Mouse (Mus musculus): ENCODE measurements at regions not wholly inside any gene's neighbourhood (a gene's known extent, or its start where the extent isn't known, plus 50 kb on each side); places are given as distances from the start of the nearest gene placed in this dataset.

- Histone ChIP-seq H3K9ac (replicated peaks) (no peak overlapping the region), H3K27ac (replicated peaks) (no peak overlapping the region), H3K9me3 (no peaks in the 10 kb centered on the region), H3K27me3 (no peaks in the 10 kb centered on the region), H3K4me3 (no peak overlapping the region), H3K4me2 (replicated peaks) (no peak overlapping the region), H3K4me1 (peaks cover 9% of the 10 kb centered on the region), H3K36me3 (no peaks in the 10 kb centered on the region)
- 52% methylated on average over 3 of the region's 3 CpGs for WGBS
- peak; percentile 35; the same call in 1 of the 2 replicates for ATAC-seq (replicated peaks)
Observed at GRCm38 (mm10) chr2:103872277-103872636, 74.8 kb upstream of the Caprin1 start.

GRCm38 (mm10) chr2:103873381-103873780, 75.9 kb upstream of the Caprin1 start:
- Histone ChIP-seq H3K27ac (replicated peaks) (no peak overlapping the region), H3K36me3 (no peaks in the 10 kb centered on the region), H3K9ac (replicated peaks) (no peak overlapping the region), H3K9me3 (no peaks in the 10 kb centered on the region), H3K4me1 (peaks cover 9% of the 10 kb centered on the region), H3K4me2 (replicated peaks) (no peak overlapping the region), H3K27me3 (no peaks in the 10 kb centered on the region), H3K4me3 (no peak overlapping the region)
- no peak for ATAC-seq (replicated peaks)
- 91% methylated on average over 6 of the region's 6 CpGs for WGBS

DNA sequence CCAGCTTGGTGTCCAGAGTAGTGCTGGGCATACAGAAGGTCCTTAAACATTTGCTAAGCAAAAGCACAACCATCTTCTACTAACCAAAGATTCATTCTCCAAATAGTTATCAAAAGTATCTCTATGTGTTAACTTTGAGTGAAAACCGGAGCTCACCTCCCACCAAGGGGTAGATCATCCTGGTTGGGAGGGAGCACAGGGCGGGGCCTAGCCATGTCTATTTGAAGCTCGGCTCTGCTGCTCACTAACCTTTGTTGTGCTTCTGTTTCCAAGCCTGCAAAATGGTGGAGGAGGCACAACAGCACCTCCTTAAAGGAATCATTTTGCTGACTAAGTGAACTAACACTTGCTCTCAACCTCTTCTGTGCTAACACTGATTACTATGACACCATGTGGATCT, 77.0 kb upstream of the Caprin1 start:
- no peak overlapping the region for H3K9ac ChIP-seq (replicated peaks)
- no peaks in the 10 kb centered on the region for H3K27me3 ChIP-seq
- no peak overlapping the region for H3K27ac ChIP-seq (replicated peaks)
- H3K4me3 ChIP-seq: no peak overlapping the region
- WGBS: 62% methylated on average over 3 of the region's 3 CpGs
- no peaks in the 10 kb centered on the region for H3K36me3 ChIP-seq
- H3K4me1 ChIP-seq: peaks cover 9% of the 10 kb centered on the region
- no peaks in the 10 kb centered on the region for H3K9me3 ChIP-seq
- no peak overlapping the region for H3K4me2 ChIP-seq (replicated peaks)
- no peak for ATAC-seq (replicated peaks)

DNA sequence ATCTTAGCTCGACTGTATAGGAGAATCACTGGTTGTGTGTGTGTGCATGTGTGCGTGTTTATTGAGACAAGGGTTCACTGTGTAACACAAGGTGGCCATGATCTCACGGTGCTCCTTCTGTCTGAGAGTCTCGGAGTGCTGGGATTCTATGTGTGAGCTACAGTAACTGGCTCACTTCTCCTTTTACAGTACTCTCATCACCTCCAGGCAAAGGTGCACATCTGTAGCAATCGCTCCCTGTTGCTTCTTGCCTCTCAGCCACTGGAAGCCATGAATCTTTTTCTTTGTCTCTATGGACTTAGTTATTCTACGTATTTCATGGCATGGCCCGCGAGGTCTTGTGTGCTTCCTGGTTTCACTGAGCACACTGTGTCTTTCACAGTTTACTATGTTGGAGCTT, 78.3 kb upstream of the Caprin1 start:
- Histone ChIP-seq H3K4me2 (replicated peaks) (no peak overlapping the region), H3K4me1 (peaks cover 10% of the 10 kb centered on the region), H3K27me3 (no peaks in the 10 kb centered on the region), H3K9me3 (no peaks in the 10 kb centered on the region), H3K36me3 (no peaks in the 10 kb centered on the region), H3K4me3 (no peak overlapping the region), H3K27ac (replicated peaks) (no peak overlapping the region), H3K9ac (replicated peaks) (no peak overlapping the region)
- WGBS: 86% methylated on average over 8 of the region's 8 CpGs
- ATAC-seq (replicated peaks): no peak

DNA sequence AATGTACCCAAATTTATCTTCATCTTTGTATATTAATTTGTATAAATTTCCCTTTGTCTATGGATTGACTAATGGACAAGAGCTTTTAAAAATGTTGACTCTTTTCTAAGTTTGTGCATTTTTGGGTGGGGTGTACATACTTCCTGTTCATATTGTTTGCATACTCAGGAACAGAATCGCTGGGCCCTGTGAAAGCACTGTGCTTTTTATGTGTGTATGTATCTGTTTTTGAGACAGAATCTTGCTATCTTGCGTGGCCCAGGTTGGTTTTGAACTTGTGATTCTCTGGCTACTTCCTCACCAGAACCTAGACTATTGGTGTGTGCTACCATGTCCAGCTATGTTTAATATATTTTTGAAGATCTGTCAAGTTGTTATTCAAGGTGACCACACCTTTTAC, 78.8 kb upstream of the Caprin1 start:
- 92% methylated on average over 2 of the region's 2 CpGs for WGBS
- peaks cover 15% of the 10 kb centered on the region for H3K4me1 ChIP-seq
- H3K4me3 ChIP-seq: no peak overlapping the region
- no peak overlapping the region for H3K4me2 ChIP-seq (replicated peaks)
- no peak for ATAC-seq (replicated peaks)
- no peaks in the 10 kb centered on the region for H3K36me3 ChIP-seq
- no peaks in the 10 kb centered on the region for H3K9me3 ChIP-seq
- no peaks in the 10 kb centered on the region for H3K27me3 ChIP-seq
- H3K27ac ChIP-seq (replicated peaks): no peak overlapping the region
- H3K9ac ChIP-seq (replicated peaks): no peak overlapping the region

DNA sequence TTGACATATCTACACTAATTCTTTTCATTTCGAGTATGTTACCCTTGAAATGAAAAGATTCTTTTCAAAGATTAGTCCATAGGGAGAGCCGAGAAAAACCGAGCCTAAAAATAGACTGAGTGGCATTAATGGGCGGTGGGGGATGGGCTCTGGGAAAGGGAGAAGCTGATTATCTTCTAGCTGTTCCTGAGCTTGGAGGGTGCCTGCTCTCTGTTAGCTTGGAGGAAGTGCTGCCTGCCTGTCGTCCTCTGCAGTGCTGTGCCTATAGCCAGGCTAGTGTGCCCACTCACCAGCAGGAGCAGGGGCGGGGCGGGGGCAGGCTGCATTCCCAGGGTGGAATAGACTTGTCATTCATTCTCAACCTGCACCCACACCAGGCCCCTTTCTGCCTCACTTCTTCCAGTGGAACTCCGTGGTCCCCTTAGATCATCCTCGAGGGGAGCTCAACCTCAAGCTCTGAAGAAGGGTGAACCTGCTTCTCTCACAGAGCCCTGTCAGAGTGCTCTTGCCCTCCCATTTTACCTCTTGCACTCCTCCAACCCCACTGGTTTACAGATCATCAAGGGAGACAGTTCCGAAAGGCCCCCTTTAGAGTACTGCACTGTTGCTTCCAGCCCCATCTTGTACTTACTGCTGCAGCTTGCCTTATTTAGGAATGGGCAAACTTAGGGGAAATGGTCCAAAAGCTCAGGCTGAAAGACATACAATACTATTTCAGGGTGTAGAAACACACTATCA, 76.6 kb upstream of the Lmo2 start:
- Histone ChIP-seq H3K4me2 (replicated peaks) (no peak overlapping the region), H3K36me3 (no peaks in the 10 kb centered on the region), H3K27me3 (no peaks in the 10 kb centered on the region), H3K9ac (replicated peaks) (no peak overlapping the region), H3K27ac (replicated peaks) (peak overlapping the region; percentile 47), H3K4me3 (no peak overlapping the region), H3K9me3 (no peaks in the 10 kb centered on the region), H3K4me1 (peaks cover 8% of the 10 kb centered on the region)
- 17% methylated on average over 10 of the region's 10 CpGs for WGBS
- peak; percentile 87 for ATAC-seq (replicated peaks)

DNA sequence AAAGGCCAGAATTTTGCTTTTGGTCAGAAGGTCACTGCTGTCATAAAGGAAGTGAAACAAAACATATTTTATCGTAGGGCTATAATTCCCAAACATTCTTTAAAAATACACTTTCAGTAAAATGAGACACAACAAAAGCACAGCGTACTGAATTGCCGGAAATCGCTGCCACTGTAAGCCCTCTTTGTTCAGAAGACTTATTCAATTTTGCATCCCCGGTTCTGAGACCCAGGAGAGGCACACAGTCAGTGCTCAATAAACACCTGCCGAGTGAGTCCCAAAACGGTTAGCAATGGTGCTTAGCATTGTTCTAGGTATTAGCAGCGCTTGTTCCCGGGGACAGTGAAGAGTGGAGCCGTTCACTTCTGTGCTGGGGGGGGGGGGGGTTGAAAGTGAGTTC, 72.9 kb upstream of the Lmo2 start:
- ATAC-seq (replicated peaks): no peak
- WGBS: 26% methylated on average over 10 of the region's 10 CpGs
- no peaks in the 10 kb centered on the region for H3K27me3 ChIP-seq
- no peak overlapping the region for H3K4me3 ChIP-seq
- no peaks in the 10 kb centered on the region for H3K36me3 ChIP-seq
- no peak overlapping the region for H3K4me2 ChIP-seq (replicated peaks)
- H3K9me3 ChIP-seq: no peaks in the 10 kb centered on the region
- peaks cover 8% of the 10 kb centered on the region for H3K4me1 ChIP-seq
- no peak overlapping the region for H3K27ac ChIP-seq (replicated peaks)
- H3K9ac ChIP-seq (replicated peaks): no peak overlapping the region

GRCm38 (mm10) chr2:103888023-103888422, 69.8 kb upstream of the Lmo2 start:
- Histone ChIP-seq H3K9ac (replicated peaks) (no peak overlapping the region), H3K9me3 (no peaks in the 10 kb centered on the region), H3K4me3 (no peak overlapping the region), H3K36me3 (no peaks in the 10 kb centered on the region), H3K27ac (replicated peaks) (no peak overlapping the region), H3K4me2 (replicated peaks) (no peak overlapping the region), H3K27me3 (no peaks in the 10 kb centered on the region), H3K4me1 (0 out of 2 replicates have a peak, but pooled peaks cover 2% of the 10 kb centered on the region)
- no peak for ATAC-seq (replicated peaks)
- 92% methylated on average over 7 of the region's 7 CpGs for WGBS

- peak; percentile 72; the same call in 1 of the 2 replicates for ATAC-seq (replicated peaks)
- 2% methylated on average over 9 of the region's 9 CpGs for whole genome bisulfite sequencing
- no peaks in the 10 kb centered on the region for H3K9me3 ChIP-seq
- H3K9ac ChIP-seq (replicated peaks): no peak overlapping the region
- H3K4me2 ChIP-seq (replicated peaks): no peak overlapping the region
- H3K27me3 ChIP-seq: no peaks in the 10 kb centered on the region
- H3K36me3 ChIP-seq: no peaks in the 10 kb centered on the region
- no peak overlapping the region for H3K4me3 ChIP-seq
- 0 out of 2 replicates have a peak, but pooled peaks cover 2% of the 10 kb centered on the region for H3K4me1 ChIP-seq
- no peak overlapping the region for H3K27ac ChIP-seq (replicated peaks)
Observed at GRCm38 (mm10) chr2:103891240-103891767, 66.5 kb upstream of the Lmo2 start.

GRCm38 (mm10) chr2:103893159-103893740, 64.5 kb upstream of the Lmo2 start:
- Histone ChIP-seq H3K4me1 (0 out of 2 replicates have a peak, but pooled peaks cover 2% of the 10 kb centered on the region), H3K4me3 (no peak overlapping the region), H3K27ac (replicated peaks) (no peak overlapping the region), H3K27me3 (no peaks in the 10 kb centered on the region), H3K9ac (replicated peaks) (no peak overlapping the region), H3K9me3 (no peaks in the 10 kb centered on the region), H3K36me3 (no peaks in the 10 kb centered on the region), H3K4me2 (replicated peaks) (no peak overlapping the region)
- no peak for ATAC-seq (replicated peaks)
- 93% methylated on average over 2 of the region's 2 CpGs for WGBS

DNA sequence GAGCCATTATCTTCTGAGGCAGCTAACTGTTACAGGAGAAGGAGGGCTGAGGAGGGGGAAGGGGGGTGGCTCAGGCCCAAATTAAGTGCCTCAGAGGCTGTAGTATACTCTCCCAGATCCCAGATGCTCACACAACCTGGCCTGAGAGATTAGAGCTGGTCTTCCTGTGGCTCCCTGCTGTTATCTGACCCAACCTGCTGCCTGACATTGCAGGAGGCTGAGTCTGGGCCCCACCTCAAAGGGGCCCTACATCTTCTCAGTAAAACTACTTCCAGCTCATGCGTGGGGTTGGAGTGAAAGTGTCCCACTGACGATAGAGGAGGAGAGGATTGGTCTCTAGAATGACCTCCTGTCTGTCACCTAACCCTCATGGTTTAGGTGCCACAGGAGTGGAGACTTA, 64.0 kb upstream of the Lmo2 start:
- WGBS: 60% methylated on average over 2 of the region's 2 CpGs
- Histone ChIP-seq H3K4me1 (0 out of 2 replicates have a peak, but pooled peaks cover 2% of the 10 kb centered on the region), H3K27ac (replicated peaks) (no peak overlapping the region), H3K36me3 (no peaks in the 10 kb centered on the region), H3K9me3 (no peaks in the 10 kb centered on the region), H3K27me3 (no peaks in the 10 kb centered on the region), H3K9ac (replicated peaks) (no peak overlapping the region), H3K4me2 (replicated peaks) (no peak overlapping the region), H3K4me3 (no peak overlapping the region)
- no peak for ATAC-seq (replicated peaks)

DNA sequence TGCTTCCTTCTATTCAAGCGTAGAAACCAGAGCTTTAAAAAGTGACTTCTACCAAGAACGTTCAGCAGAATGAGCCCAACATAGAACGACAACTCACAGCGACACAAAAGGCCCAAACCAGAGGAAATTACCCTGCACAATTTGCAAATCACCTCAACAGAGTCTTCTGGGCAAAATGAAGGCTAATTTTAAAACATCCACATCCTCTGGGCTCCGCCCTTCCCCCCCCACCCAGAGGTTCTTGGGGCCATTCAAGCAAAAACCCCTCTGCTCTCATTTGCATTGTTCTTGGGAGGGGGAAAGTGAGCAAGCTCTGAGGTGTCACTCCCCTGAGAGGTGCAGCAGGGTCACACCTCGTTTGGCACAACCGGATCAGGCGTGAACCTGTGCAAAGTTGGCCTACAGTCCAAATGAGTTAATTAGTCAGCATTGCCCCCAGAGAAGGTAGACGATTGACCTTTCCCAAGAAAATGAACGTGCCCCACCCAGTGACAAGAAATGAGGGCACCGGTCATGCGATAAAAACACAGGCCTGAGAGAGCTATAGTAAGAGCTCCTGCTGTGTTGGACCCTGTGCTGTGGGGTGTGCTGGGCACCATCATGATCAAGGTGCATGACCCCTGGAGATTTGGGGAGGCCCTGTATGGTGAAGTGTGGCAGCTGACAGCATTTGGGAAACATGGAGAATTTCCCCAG, 62.7 kb upstream of the Lmo2 start:
- WGBS: 50% methylated on average over 12 of the region's 12 CpGs
- no peak for ATAC-seq (replicated peaks)

More for the DNA sequence above, 62.7 kb upstream of the Lmo2 start:
- Histone ChIP-seq H3K27ac (replicated peaks) (no peak overlapping the region), H3K36me3 (no peaks in the 10 kb centered on the region), H3K9ac (replicated peaks) (no peak overlapping the region), H3K4me1 (0 out of 2 replicates have a peak, but pooled peaks cover 2% of the 10 kb centered on the region), H3K9me3 (no peaks in the 10 kb centered on the region), H3K4me2 (replicated peaks) (no peak overlapping the region), H3K27me3 (no peaks in the 10 kb centered on the region), H3K4me3 (no peak overlapping the region)

Measured in forebrain, embryonic 15.5 days (tissue).